Mouse (Mus musculus): ENCODE data around the gene Grin2a. TPM values are rescaled to one million over a fixed set of nuclear protein-coding genes. Genes with fewer than 3 reads are reported as not detected.

The Grin2a gene
- polyA plus RNA-seq, 1 experiment from 2014 or later: 2.7 TPM

GRCm38 (mm10) chr16:9841496-9841895 lies 153.9 kb downstream of the Grin2a start:
- no peaks in the 10 kb centered on the region for H3K4me1 ChIP-seq
- 59% methylated on average over 3 of the region's 3 CpGs for WGBS
- H3K27me3 ChIP-seq: no peaks in the 10 kb centered on the region
- H3K36me3 ChIP-seq: no peaks in the 10 kb centered on the region
- no peak overlapping the region for H3K9ac ChIP-seq
- H3K9me3 ChIP-seq: no peaks in the 10 kb centered on the region
- H3K4me3 ChIP-seq: no peak overlapping the region
- no peak for ATAC-seq (ENCODE audit: insufficient number of reproducible peaks, low FRiP score, low TSS enrichment, low read depth)
- no peak overlapping the region for H3K4me2 ChIP-seq
- no peak overlapping the region for H3K27ac ChIP-seq

GRCm38 (mm10) chr16:9836542-9836941 lies 158.8 kb downstream of the Grin2a start:
- 39% methylated on average over 8 of the region's 8 CpGs for WGBS
- no peaks in the 10 kb centered on the region for H3K27me3 ChIP-seq
- no peaks in the 10 kb centered on the region for H3K9me3 ChIP-seq
- H3K27ac ChIP-seq: no peak overlapping the region
- no peak for ATAC-seq (ENCODE audit: insufficient number of reproducible peaks, low FRiP score, low TSS enrichment, low read depth)
- H3K4me3 ChIP-seq: no peak overlapping the region
- no peaks in the 10 kb centered on the region for H3K4me1 ChIP-seq
- H3K36me3 ChIP-seq: no peaks in the 10 kb centered on the region
- H3K4me2 ChIP-seq: no peak overlapping the region
- no peak overlapping the region for H3K9ac ChIP-seq

GRCm38 (mm10) chr16:9834236-9834635 lies 161.1 kb downstream of the Grin2a start:
- Histone ChIP-seq H3K36me3 (no peaks in the 10 kb centered on the region), H3K4me3 (no peak overlapping the region), H3K27ac (no peak overlapping the region), H3K9ac (no peak overlapping the region), H3K9me3 (no peaks in the 10 kb centered on the region), H3K4me2 (no peak overlapping the region), H3K4me1 (no peaks in the 10 kb centered on the region), H3K27me3 (no peaks in the 10 kb centered on the region)
- ATAC-seq (ENCODE audit: insufficient number of reproducible peaks, low FRiP score, low TSS enrichment, low read depth): no peak
- 79% methylated on average over 2 of the region's 2 CpGs for WGBS

- no peak overlapping the region for H3K4me3 ChIP-seq
- H3K27me3 ChIP-seq: no peaks in the 10 kb centered on the region
- 69% methylated on average over 2 of the region's 2 CpGs for WGBS
- H3K9ac ChIP-seq: no peak overlapping the region
- H3K9me3 ChIP-seq: no peaks in the 10 kb centered on the region
- no peaks in the 10 kb centered on the region for H3K4me1 ChIP-seq
- H3K36me3 ChIP-seq: no peaks in the 10 kb centered on the region
- ATAC-seq (ENCODE audit: insufficient number of reproducible peaks, low FRiP score, low TSS enrichment, low read depth): no peak
- no peak overlapping the region for H3K27ac ChIP-seq
- no peak overlapping the region for H3K4me2 ChIP-seq
Observed at GRCm38 (mm10) chr16:9825110-9825483, 170.3 kb downstream of the Grin2a start.

- 77% methylated on average over 4 of the region's 4 CpGs for WGBS
- Histone ChIP-seq H3K4me1 (no peaks in the 10 kb centered on the region), H3K4me3 (no peak overlapping the region), H3K36me3 (no peaks in the 10 kb centered on the region), H3K9me3 (no peaks in the 10 kb centered on the region), H3K27me3 (no peaks in the 10 kb centered on the region), H3K27ac (no peak overlapping the region), H3K4me2 (no peak overlapping the region), H3K9ac (no peak overlapping the region)
- no peak for ATAC-seq (ENCODE audit: insufficient number of reproducible peaks, low FRiP score, low TSS enrichment, low read depth)
Observed at GRCm38 (mm10) chr16:9824436-9825109, 170.8 kb downstream of the Grin2a start.

- H3K4me2 ChIP-seq: no peak overlapping the region
- H3K36me3 ChIP-seq: no peaks in the 10 kb centered on the region
- H3K4me3 ChIP-seq: no peak overlapping the region
- ATAC-seq (ENCODE audit: insufficient number of reproducible peaks, low FRiP score, low TSS enrichment, low read depth): no peak
- no peaks in the 10 kb centered on the region for H3K9me3 ChIP-seq
- no peaks in the 10 kb centered on the region for H3K4me1 ChIP-seq
- no peak overlapping the region for H3K9ac ChIP-seq
- H3K27ac ChIP-seq: no peak overlapping the region
- H3K27me3 ChIP-seq: no peaks in the 10 kb centered on the region
Observed at GRCm38 (mm10) chr16:9823686-9824085, 171.7 kb downstream of the Grin2a start.

- H3K36me3 ChIP-seq: no peaks in the 10 kb centered on the region
- no peak for ATAC-seq (ENCODE audit: insufficient number of reproducible peaks, low FRiP score, low TSS enrichment, low read depth)
- H3K9me3 ChIP-seq: no peaks in the 10 kb centered on the region
- no peak overlapping the region for H3K4me3 ChIP-seq
- no peak overlapping the region for H3K4me2 ChIP-seq
- H3K4me1 ChIP-seq: no peaks in the 10 kb centered on the region
- no peak overlapping the region for H3K9ac ChIP-seq
- no peaks in the 10 kb centered on the region for H3K27me3 ChIP-seq
- WGBS: 72% methylated on average over 3 of the region's 3 CpGs
- no peak overlapping the region for H3K27ac ChIP-seq
Observed at GRCm38 (mm10) chr16:9819508-9819907, 175.9 kb downstream of the Grin2a start.

GRCm38 (mm10) chr16:9801338-9801737 lies 194.0 kb downstream of the Grin2a start:
- H3K9ac ChIP-seq: no peak overlapping the region
- no peak for ATAC-seq (ENCODE audit: insufficient number of reproducible peaks, low FRiP score, low TSS enrichment, low read depth)
- H3K27me3 ChIP-seq: no peaks in the 10 kb centered on the region
- 85% methylated on average over 8 of the region's 8 CpGs for WGBS
- H3K9me3 ChIP-seq: no peaks in the 10 kb centered on the region
- H3K27ac ChIP-seq: no peak overlapping the region
- H3K4me3 ChIP-seq: no peak overlapping the region
- H3K4me1 ChIP-seq: no peaks in the 10 kb centered on the region
- no peak overlapping the region for H3K4me2 ChIP-seq
- no peaks in the 10 kb centered on the region for H3K36me3 ChIP-seq

- ATAC-seq (ENCODE audit: insufficient number of reproducible peaks, low FRiP score, low TSS enrichment, low read depth): no peak
- Histone ChIP-seq H3K4me1 (no peaks in the 10 kb centered on the region), H3K27ac (no peak overlapping the region), H3K9ac (no peak overlapping the region), H3K9me3 (no peaks in the 10 kb centered on the region), H3K27me3 (no peaks in the 10 kb centered on the region), H3K4me2 (no peak overlapping the region), H3K4me3 (no peak overlapping the region), H3K36me3 (no peaks in the 10 kb centered on the region)
- WGBS: 60% methylated on average over 1 of the region's 1 CpGs
Observed at GRCm38 (mm10) chr16:9800221-9800620, 195.1 kb downstream of the Grin2a start.

- Histone ChIP-seq H3K27me3 (no peaks in the 10 kb centered on the region), H3K27ac (no peak overlapping the region), H3K4me2 (no peak overlapping the region), H3K36me3 (no peaks in the 10 kb centered on the region), H3K9ac (no peak overlapping the region), H3K9me3 (no peaks in the 10 kb centered on the region), H3K4me1 (no peaks in the 10 kb centered on the region), H3K4me3 (no peak overlapping the region)
- WGBS: 84% methylated on average over 2 of the region's 2 CpGs
- no peak for ATAC-seq (ENCODE audit: insufficient number of reproducible peaks, low FRiP score, low TSS enrichment, low read depth)
Observed at GRCm38 (mm10) chr16:9792976-9793375, 202.4 kb downstream of the Grin2a start.

- H3K27me3 ChIP-seq: no peaks in the 10 kb centered on the region
- 19% methylated on average over 1 of the region's 1 CpGs for WGBS
- H3K9me3 ChIP-seq: no peaks in the 10 kb centered on the region
- no peak for ATAC-seq (ENCODE audit: insufficient number of reproducible peaks, low FRiP score, low TSS enrichment, low read depth)
- no peak overlapping the region for H3K27ac ChIP-seq
- no peaks in the 10 kb centered on the region for H3K36me3 ChIP-seq
- no peak overlapping the region for H3K9ac ChIP-seq
- no peaks in the 10 kb centered on the region for H3K4me1 ChIP-seq
- no peak overlapping the region for H3K4me3 ChIP-seq
- no peak overlapping the region for H3K4me2 ChIP-seq
Observed at GRCm38 (mm10) chr16:9786261-9786660, 209.1 kb downstream of the Grin2a start.

- no peak for ATAC-seq (ENCODE audit: insufficient number of reproducible peaks, low FRiP score, low TSS enrichment, low read depth)
- 80% methylated on average over 4 of the region's 4 CpGs for WGBS
- H3K4me2 ChIP-seq: no peak overlapping the region
Observed at GRCm38 (mm10) chr16:9785821-9786220, 209.5 kb downstream of the Grin2a start.

GRCm38 (mm10) chr16:9768981-9769380 lies 226.4 kb downstream of the Grin2a start:
- no peak for ATAC-seq (ENCODE audit: insufficient number of reproducible peaks, low FRiP score, low TSS enrichment, low read depth)
- H3K4me1 ChIP-seq: peaks cover 3% of the 10 kb centered on the region; the same call in 1 of the 2 replicates
- H3K36me3 ChIP-seq: no peaks in the 10 kb centered on the region
- no peak overlapping the region for H3K4me2 ChIP-seq
- H3K9me3 ChIP-seq: no peaks in the 10 kb centered on the region
- no peak overlapping the region for H3K9ac ChIP-seq
- WGBS: 64% methylated on average over 1 of the region's 1 CpGs
- no peaks in the 10 kb centered on the region for H3K27me3 ChIP-seq
- H3K27ac ChIP-seq: no peak overlapping the region
- no peak overlapping the region for H3K4me3 ChIP-seq

More at GRCm38 (mm10) chr16:9785821-9786220, 209.5 kb downstream of the Grin2a start:
- no peaks in the 10 kb centered on the region for H3K9me3 ChIP-seq
- no peak overlapping the region for H3K9ac ChIP-seq
- H3K4me1 ChIP-seq: no peaks in the 10 kb centered on the region
- H3K27ac ChIP-seq: no peak overlapping the region
- no peak overlapping the region for H3K4me3 ChIP-seq
- no peaks in the 10 kb centered on the region for H3K36me3 ChIP-seq
- H3K27me3 ChIP-seq: no peaks in the 10 kb centered on the region

Data from limb, embryonic 15.5 days (tissue).